Mouse (Mus musculus): Measurements from ENCODE around the gene Per2. TPM values are rescaled to one million over a fixed set of nuclear protein-coding genes. Genes with fewer than 3 reads are reported as not detected.
A peak's percentile ranks its signal among the peaks of the same experiment; 100 is the strongest.

Gene Per2
- polyA plus RNA-seq, 1 experiment from 2014 or later: 2.5 TPM

GRCm38 (mm10) chr1:91370055-91370454 is 89.1 kb downstream of the Per2 start:
- Histone ChIP-seq H3K4me3 (no peak overlapping the region), H3K4me2 (replicated peaks) (no peak overlapping the region), H3K27me3 (0 out of 2 replicates have a peak, but pooled peaks cover 10% of the 10 kb centered on the region), H3K27ac (no peak overlapping the region), H3K4me1 (peaks cover 9% of the 10 kb centered on the region; the same call in 1 of the 2 replicates), H3K9ac (no peak overlapping the region), H3K9me3 (no peaks in the 10 kb centered on the region), H3K36me3 (peaks cover 50% of the 10 kb centered on the region)
- WGBS: 88% methylated on average over 23 of the region's 23 CpGs
- ATAC-seq (ENCODE audit: insufficient number of reproducible peaks, insufficient read depth, low FRiP score, low TSS enrichment): no peak

- Histone ChIP-seq H3K9me3 (no peaks in the 10 kb centered on the region), H3K4me1 (peaks cover 9% of the 10 kb centered on the region; the same call in 1 of the 2 replicates), H3K27me3 (0 out of 2 replicates have a peak, but pooled peaks cover 10% of the 10 kb centered on the region), H3K4me2 (replicated peaks) (no peak overlapping the region), H3K36me3 (peaks cover 43% of the 10 kb centered on the region), H3K27ac (no peak overlapping the region), H3K9ac (no peak overlapping the region), H3K4me3 (no peak overlapping the region)
- WGBS: 79% methylated on average over 4 of the region's 4 CpGs
- ATAC-seq (ENCODE audit: insufficient number of reproducible peaks, insufficient read depth, low FRiP score, low TSS enrichment): no peak
These were observed 89.7 kb downstream of the Per2 start for GRCm38 (mm10) chr1:91369408-91369807.

GRCm38 (mm10) chr1:91367295-91367694 is 91.8 kb downstream of the Per2 start:
- H3K4me2 ChIP-seq (replicated peaks): no peak overlapping the region
- H3K9ac ChIP-seq: no peak overlapping the region
- WGBS: 95% methylated on average over 3 of the region's 3 CpGs
- 0 out of 2 replicates have a peak, but pooled peaks cover 10% of the 10 kb centered on the region for H3K27me3 ChIP-seq
- H3K36me3 ChIP-seq: peaks cover 23% of the 10 kb centered on the region
- H3K27ac ChIP-seq: no peak overlapping the region
- no peaks in the 10 kb centered on the region for H3K9me3 ChIP-seq
- no peak for ATAC-seq (ENCODE audit: insufficient number of reproducible peaks, insufficient read depth, low FRiP score, low TSS enrichment)
- no peak overlapping the region for H3K4me3 ChIP-seq
- H3K4me1 ChIP-seq: peaks cover 9% of the 10 kb centered on the region; the same call in 1 of the 2 replicates

GRCm38 (mm10) chr1:91366215-91367108 is 92.7 kb downstream of the Per2 start, which contains the start of gene Erfe:
Erfe (plus strand) TSS chr1:91366430.
- H3K27ac ChIP-seq: no peak within 1 kb of the TSS
- 1% methylated on average over 67 of the region's 68 CpGs for WGBS
- H3K4me1 ChIP-seq: peaks cover 9% of the 10 kb centered on the region; the same call in 1 of the 2 replicates
- H3K9ac ChIP-seq: peak within 1 kb of the TSS; percentile 68
- peak within 1 kb of the TSS; percentile 42 for H3K4me3 ChIP-seq
- ATAC-seq (ENCODE audit: insufficient number of reproducible peaks, insufficient read depth, low FRiP score, low TSS enrichment): 0 out of 2 replicates have a peak, but pooled peaks have one; percentile 36
- H3K4me2 ChIP-seq (replicated peaks): peak within 1 kb of the TSS; percentile 87
- H3K27me3 ChIP-seq: 0 out of 2 replicates have a peak, but pooled peaks cover 10% of the 10 kb centered on the region
- peaks cover 15% of the 10 kb centered on the region for H3K36me3 ChIP-seq
- H3K9me3 ChIP-seq: no peaks in the 10 kb centered on the region

Other genes with a start within 250 kb of the Per2 start
- 72.4 and 72.9 TPM in 2 replicates for gene Ube2f, start 209.0 kb downstream of the Per2 start, polyA plus RNA-seq (2016; fragmentation: Nextera tagmentation; extraction: Ambion mirVana)
- gene Scly, start 161.0 kb downstream of the Per2 start, polyA plus RNA-seq (2016; fragmentation: Nextera tagmentation; extraction: Ambion mirVana): 12.3 and 14.2 TPM in 2 replicates
- 0.18 and 0.23 TPM in 2 replicates for gene Espnl, start 137.2 kb downstream of the Per2 start, polyA plus RNA-seq (2016; fragmentation: Nextera tagmentation; extraction: Ambion mirVana)
- gene Klhl30, start 108.3 kb downstream of the Per2 start, polyA plus RNA-seq (2016; fragmentation: Nextera tagmentation; extraction: Ambion mirVana): 0.46 and 1.3 TPM in 2 replicates
- 1.7 and 1.8 TPM in 2 replicates for gene Erfe, start 92.9 kb downstream of the Per2 start, polyA plus RNA-seq (2016; fragmentation: Nextera tagmentation; extraction: Ambion mirVana)
- gene Ilkap, start 60.5 kb downstream of the Per2 start, polyA plus RNA-seq (2016; fragmentation: Nextera tagmentation; extraction: Ambion mirVana): 171 and 174 TPM in 2 replicates
- gene Hes6, start 45.3 kb downstream of the Per2 start, polyA plus RNA-seq (2016; fragmentation: Nextera tagmentation; extraction: Ambion mirVana): 134 and 139 TPM in 2 replicates
- 12.4 and 14.1 TPM in 2 replicates for gene Traf3ip1, start 35.3 kb upstream of the Per2 start, polyA plus RNA-seq (2016; fragmentation: Nextera tagmentation; extraction: Ambion mirVana)
- gene Asb1, start 81.2 kb upstream of the Per2 start, polyA plus RNA-seq (2016; fragmentation: Nextera tagmentation; extraction: Ambion mirVana): 9.0 and 9.2 TPM in 2 replicates